Mouse (Mus musculus) CH12.LX (cell line): ENCODE measurements around the gene Iqca.

Experiments
- CTCF ChIP-seq, 2 experiments: IDR thresholded peaks in 1 of 2; conservative IDR thresholded peaks in 1 of 2; 2 replicates each; pipeline ENCODE4 v1.5.1; 2011 to 2012; ENCODE audit warnings: low read depth in 2 of 2, low read length in 2 of 2, improper control_type of control experiment in 1 of 2, inconsistent platforms in 1 of 2, mild to moderate bottlenecking in 1 of 2, moderate library complexity in 1 of 2
- MAFK ChIP-seq: IDR thresholded peaks from 2 replicates; pipeline ENCODE4 v1.6.1; 2011; ENCODE audit warnings: low read length, improper control_type of control experiment; ENCODE audit not compliant: insufficient replicate concordance
- MAZ ChIP-seq: IDR thresholded peaks from 2 replicates; pipeline ENCODE4 v1.6.1; 2012; ENCODE audit warnings: low read depth, mild to moderate bottlenecking, inconsistent platforms, low read length, improper control_type of control experiment, moderate library complexity
- RCOR1 ChIP-seq: conservative IDR thresholded peaks from 2 replicates; pipeline ENCODE4 v1.6.1; 2012; ENCODE audit warnings: low read depth, mild to moderate bottlenecking, inconsistent platforms, low read length, improper control_type of control experiment

GRCm38 (mm10) chr1:90013273-90013672, 139.9 kb downstream of the Iqca start:
- TF ChIP-seq MAZ = no peak
- peak in 1 of 2 experiments; percentile 12; a peak in 1 of 4 replicates for TF ChIP-seq CTCF (conservative IDR thresholded peaks at IDR 0.05 in 1 of 2, IDR thresholded peaks at IDR 0.05 in 1 of 2; ENCODE audit: low read depth in 2 of 2, low read length in 2 of 2)
- TF ChIP-seq MAFK = no peak
- no peak for TF ChIP-seq RCOR1
